17 mouse cellular contexts compared by ENCODE assay signal in the genomic region with DNA sequence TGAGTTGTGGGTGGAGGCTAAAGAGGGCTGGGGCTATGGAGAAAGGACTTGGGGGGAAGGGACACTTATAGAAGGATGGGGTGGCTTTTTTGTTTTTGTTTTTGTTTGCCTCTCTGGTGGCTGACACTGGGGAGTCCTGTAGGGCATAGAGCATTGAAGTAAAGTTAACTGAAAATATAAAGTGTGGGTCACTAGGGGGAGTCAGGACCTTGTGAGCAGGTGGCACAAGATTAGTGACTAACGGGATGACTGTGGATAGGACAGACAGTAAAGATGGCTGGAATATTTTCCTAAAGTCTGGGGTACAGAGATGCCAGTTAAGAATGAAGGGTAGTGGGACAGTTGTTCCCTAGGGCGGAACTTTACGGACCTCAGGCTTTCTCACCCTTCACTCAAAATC. TPM values are rescaled to one million over a fixed set of nuclear protein-coding genes. Genes with fewer than 3 reads are reported as not detected.
DNase-seq lines count a peak whose midpoint lies in the region; ATAC-seq and TF ChIP-seq lines count a peak whose summit lies in the region.
"Had no signal": no experiment of that assay in that cellular context is flagged by ENCODE, and none has a peak within 500 bp of the region (broad histone marks: within the 10 kb centered on the region; RNA-seq: fewer than 3 reads in every experiment).

No protein-coding gene starts in this region.

- no peaks in the 10 kb centered on the region for H3K79me2 ChIP-seq in heart, adult 2 months (replicated peaks; ENCODE audit: control insufficient read depth, insufficient read depth, low read length)

- TF ChIP-seq POLR2A in heart, adult 2 months (IDR thresholded peaks at IDR 0.05; ENCODE audit: insufficient read depth, low read depth, low read length), result no peak

- TF ChIP-seq CTCF in heart, adult 2 months (IDR thresholded peaks at IDR 0.05), result peak; percentile 32
- TF ChIP-seq CTCF in liver, postnatal 0 days (IDR thresholded peaks at IDR 0.05; ENCODE audit: low read depth), result peak; percentile 54
- peak; percentile 18; the same call in 1 of the 2 replicates for TF ChIP-seq CTCF in E14TG2a.4 (conservative IDR thresholded peaks at IDR 0.05; ENCODE audit: low read length)

- intact Hi-C loops in heart, adult 2 months (cut with DNase I), result no loop called here
- intact Hi-C loops in left cerebral cortex, postnatal 36 days (cut with DNase I), result no loop called here

- H3K4me1 ChIP-seq in heart, adult 2 months (ENCODE audit: control insufficient read depth, insufficient read depth, low read length), result no peaks in the 10 kb centered on the region
- no peaks in the 10 kb centered on the region for H3K4me1 ChIP-seq in liver, postnatal 0 days (ENCODE audit: insufficient read depth)
- peaks cover under 1% of the 10 kb centered on the region; the same call in 1 of the 2 replicates for H3K4me1 ChIP-seq in liver, embryonic 12.5 days
- peaks cover 63% of the 10 kb centered on the region for H3K4me1 ChIP-seq in E14TG2a.4 (replicated peaks; ENCODE audit: low read depth, low read length)

- no peaks in the 10 kb centered on the region for H3K36me3 ChIP-seq in heart, adult 2 months (ENCODE audit: control insufficient read depth, insufficient read depth, low read length)
- H3K36me3 ChIP-seq in liver, postnatal 0 days (replicated peaks; ENCODE audit: insufficient read depth, low read length), result no peaks in the 10 kb centered on the region
- no peaks in the 10 kb centered on the region for H3K36me3 ChIP-seq in liver, embryonic 12.5 days
- no peaks in the 10 kb centered on the region for H3K36me3 ChIP-seq in E14TG2a.4 (ENCODE audit: insufficient read depth, low read length)
- H3K36me3 ChIP-seq: limb, embryonic 13.5 days had no signal

- H3K4me3 ChIP-seq in heart, adult 2 months, result no peak overlapping the region
- no peak overlapping the region for H3K4me3 ChIP-seq in liver, postnatal 0 days (ENCODE audit: low read depth, low read length)
- H3K4me3 ChIP-seq in liver, embryonic 12.5 days, result no peak overlapping the region
- H3K4me3 ChIP-seq in E14TG2a.4 (replicated peaks; ENCODE audit: low read length), result no peak overlapping the region
- H3K4me3 ChIP-seq: limb, embryonic 13.5 days; myocyte had no signal

- no peak overlapping the region for H3K4me2 ChIP-seq in liver, postnatal 0 days (ENCODE audit: low read depth, low read length)
- no peak overlapping the region for H3K4me2 ChIP-seq in liver, embryonic 12.5 days
- H3K4me2 ChIP-seq: limb, embryonic 13.5 days had no signal

- DNase-seq in heart, adult 2 months, result no peak
- DNase-seq in heart, adult 9 months (ENCODE audit: low spot score in 2 of 2), result no peak
- DNase-seq in liver, postnatal 0 days, result no peak
- DNase-seq in left cerebral cortex, postnatal 36 days (ENCODE audit: low spot score in 2 of 2), result no peak
- DNase-seq in layer of hippocampus, adult 11-12 months (ENCODE audit: low spot score), result no peak
- DNase-seq: adrenal gland, adult 8-10 months; cerebellum, adult 8-10 months; gastrocnemius, postnatal 36 days; kidney, postnatal 14 days; lung, postnatal 4 days; right cerebral cortex, postnatal 25 days had no signal

- no peak for ATAC-seq in liver, postnatal 0 days
- ATAC-seq in liver, embryonic 12.5 days, result no peak
- peak; percentile 79 for ATAC-seq in megakaryocyte progenitor cell, adult 5-6 weeks (replicated peaks; ENCODE audit: poor library complexity)
- ATAC-seq: inflammation-experienced regulatory T-cells, adult 6 months had no signal

- no peak overlapping the region for H3K27ac ChIP-seq in heart, adult 2 months
- H3K27ac ChIP-seq in liver, postnatal 0 days (ENCODE audit: low read depth), result no peak overlapping the region
- H3K27ac ChIP-seq in liver, embryonic 12.5 days, result no peak overlapping the region
- H3K27ac ChIP-seq: limb, embryonic 13.5 days had no signal

- no peaks in the 10 kb centered on the region for H3K9me3 ChIP-seq in liver, postnatal 0 days (ENCODE audit: low read length)
- H3K9me3 ChIP-seq in liver, embryonic 12.5 days (replicated peaks), result no peaks in the 10 kb centered on the region
- no peaks in the 10 kb centered on the region for H3K9me3 ChIP-seq in E14TG2a.4 (ENCODE audit: low read length)
- H3K9me3 ChIP-seq: limb, embryonic 13.5 days had no signal

- no peak overlapping the region for H3K9ac ChIP-seq in heart, adult 2 months (ENCODE audit: low read depth, low read length)
- H3K9ac ChIP-seq in liver, postnatal 0 days (replicated peaks), result no peak overlapping the region
- no peak overlapping the region for H3K9ac ChIP-seq in liver, embryonic 12.5 days
- H3K9ac ChIP-seq: limb, embryonic 13.5 days had no signal

- no peaks in the 10 kb centered on the region for H3K27me3 ChIP-seq in heart, adult 2 months (ENCODE audit: control insufficient read depth, insufficient read depth, low read length)
- peaks cover 10% of the 10 kb centered on the region; the same call in 1 of the 2 replicates for H3K27me3 ChIP-seq in liver, postnatal 0 days (ENCODE audit: insufficient read depth, low read length)
- H3K27me3 ChIP-seq in liver, embryonic 12.5 days (replicated peaks), result peaks cover 40% of the 10 kb centered on the region
- H3K27me3 ChIP-seq in E14TG2a.4 (ENCODE audit: insufficient read depth, low read length), result peaks cover 14% of the 10 kb centered on the region

- WGBS in heart, adult 2 months, result 52% methylated on average over 3 of the region's 3 CpGs
- WGBS in liver, postnatal 0 days (ENCODE audit: insufficient replicate concordance), result 50% methylated on average over 3 of the region's 3 CpGs
- WGBS in liver, embryonic 12.5 days (ENCODE audit: insufficient replicate concordance), result 37% methylated on average over 3 of the region's 3 CpGs

- no peak for TF ChIP-seq EP300 in heart, adult 2 months (IDR thresholded peaks at IDR 0.05; ENCODE audit: insufficient read depth, low read depth, low read length)
- TF ChIP-seq EP300 in liver, postnatal 0 days (IDR thresholded peaks at IDR 0.05; ENCODE audit: low read depth), result no peak

RNA-seq across cellular contexts. Expression of gene Pias3, which starts 5.9 kb away (rescaled TPM):
- 10 to 100 TPM; 10.3 to 11.7 TPM for total RNA-seq in heart, adult 2 months (2021)
- 20.6 and 20.7 TPM in 2 replicates for polyA plus RNA-seq in heart, adult 2 months (2012; rRNA removed)
- 4.6 and 5.2 TPM in 2 replicates for polyA plus RNA-seq in liver, postnatal 0 days (2015; fragmentation: Nextera tagmentation; extraction: Ambion mirVana)
- 10.1 and 11.0 TPM in 2 replicates for polyA plus RNA-seq in liver, embryonic 12.5 days (2016; fragmentation: Nextera tagmentation; extraction: Ambion mirVana)
- 4.0 and 8.1 TPM in 2 replicates for total RNA-seq in megakaryocyte progenitor cell, adult 5-6 weeks (2015)
- 2.6 and 6.7 TPM in 2 replicates for total RNA-seq in megakaryocyte progenitor cell, adult 5-6 weeks (2017)
- total RNA-seq in left cerebral cortex, postnatal 36 days (2021), result 10 to 100 TPM; 23.9 to 24.3 TPM

RNA-seq across cellular contexts. Expression of gene Nudt17, which starts 18.1 kb away (rescaled TPM):
- total RNA-seq in heart, adult 2 months (2021), result 1 to 10 TPM; 2.6 to 3.1 TPM
- polyA plus RNA-seq in heart, adult 2 months (2012; rRNA removed), result 4.8 and 5.0 TPM in 2 replicates
- polyA plus RNA-seq in liver, postnatal 0 days (2015; fragmentation: Nextera tagmentation; extraction: Ambion mirVana), result 0.29 and 0.38 TPM in 2 replicates
- 1.4 and 1.5 TPM in 2 replicates for polyA plus RNA-seq in liver, embryonic 12.5 days (2016; fragmentation: Nextera tagmentation; extraction: Ambion mirVana)
- total RNA-seq in megakaryocyte progenitor cell, adult 5-6 weeks (2015), result 0.59 TPM in 1 of 2 replicates, not detected in the other
- total RNA-seq in megakaryocyte progenitor cell, adult 5-6 weeks (2017), result not detected in 2 replicates
- 1 to 10 TPM; 9.0 to 9.8 TPM for total RNA-seq in left cerebral cortex, postnatal 36 days (2021)

RNA-seq across cellular contexts. Expression of gene Ankrd35, which starts 20.4 kb away (rescaled TPM):
- 1 to 10 TPM in 1 of 2 experiments, under 1 TPM in 1; 0.80 to 1.2 TPM for total RNA-seq in heart, adult 2 months (2021)
- polyA plus RNA-seq in heart, adult 2 months (2012; rRNA removed), result 1.2 and 1.5 TPM in 2 replicates
- polyA plus RNA-seq in liver, postnatal 0 days (2015; fragmentation: Nextera tagmentation; extraction: Ambion mirVana), result 0.37 and 0.45 TPM in 2 replicates
- polyA plus RNA-seq in liver, embryonic 12.5 days (2016; fragmentation: Nextera tagmentation; extraction: Ambion mirVana), result 0.26 and 0.31 TPM in 2 replicates
- total RNA-seq in megakaryocyte progenitor cell, adult 5-6 weeks (2015), result not detected in 2 replicates
- total RNA-seq in megakaryocyte progenitor cell, adult 5-6 weeks (2017), result not detected in 2 replicates
- total RNA-seq in left cerebral cortex, postnatal 36 days (2021), result 1 to 10 TPM; 7.5 to 8.1 TPM

RNA-seq across cellular contexts. Expression of gene Polr3c, which starts 37.1 kb away (rescaled TPM):
- total RNA-seq in heart, adult 2 months (2021), result 10 to 100 TPM; 22.4 to 24.4 TPM
- polyA plus RNA-seq in heart, adult 2 months (2012; rRNA removed), result 21.2 and 33.5 TPM in 2 replicates
- polyA plus RNA-seq in liver, postnatal 0 days (2015; fragmentation: Nextera tagmentation; extraction: Ambion mirVana), result 10.4 and 11.6 TPM in 2 replicates
- 30.1 and 30.9 TPM in 2 replicates for polyA plus RNA-seq in liver, embryonic 12.5 days (2016; fragmentation: Nextera tagmentation; extraction: Ambion mirVana)
- 31.2 and 35.2 TPM in 2 replicates for total RNA-seq in megakaryocyte progenitor cell, adult 5-6 weeks (2015)
- total RNA-seq in megakaryocyte progenitor cell, adult 5-6 weeks (2017), result 19.8 and 27.7 TPM in 2 replicates
- total RNA-seq in left cerebral cortex, postnatal 36 days (2021), result 10 to 100 TPM; 24.1 to 28.0 TPM

RNA-seq across cellular contexts. Expression of gene Rnf115, which starts 37.2 kb away (rescaled TPM):
- 10 to 100 TPM; 22.6 to 25.4 TPM for total RNA-seq in heart, adult 2 months (2021)
- 11.4 and 19.7 TPM in 2 replicates for polyA plus RNA-seq in heart, adult 2 months (2012; rRNA removed)
- polyA plus RNA-seq in liver, postnatal 0 days (2015; fragmentation: Nextera tagmentation; extraction: Ambion mirVana), result 28.6 and 29.7 TPM in 2 replicates
- polyA plus RNA-seq in liver, embryonic 12.5 days (2016; fragmentation: Nextera tagmentation; extraction: Ambion mirVana), result 38.4 and 40.9 TPM in 2 replicates
- total RNA-seq in megakaryocyte progenitor cell, adult 5-6 weeks (2015), result 71.4 and 76.5 TPM in 2 replicates
- total RNA-seq in megakaryocyte progenitor cell, adult 5-6 weeks (2017), result 70.7 and 81.6 TPM in 2 replicates
- total RNA-seq in left cerebral cortex, postnatal 36 days (2021), result 10 to 100 TPM; 66.4 to 66.7 TPM
